Mouse (Mus musculus) kidney, postnatal 4 days (tissue): ENCODE measurements around the gene Ipo8.
A peak's percentile ranks its signal among the peaks of the same experiment; 100 is the strongest.

Experiments
- DNase-seq, 2 experiments: peaks; one replicate each; pipeline ENCODE4 v3.0.0; 2021; ENCODE audit warnings: mixed read lengths in 2 of 2

The Ipo8 gene

GRCm38 (mm10) chr6:148830748-148831727, at the start of gene Ipo8:
TSS of gene Ipo8 (minus strand) at chr6:148831467.
- DNase-seq, result peak; percentile 91 to 95

- no peak for DNase-seq
Measured at GRCm38 (mm10) chr6:148873911-148874310, 42.6 kb upstream of the Ipo8 start.

GRCm38 (mm10) chr6:148845629-148846028, 14.4 kb upstream of the Ipo8 start:
- DNase-seq, result no peak

GRCm38 (mm10) chr6:148841760-148842159, 10.5 kb upstream of the Ipo8 start:
- no peak for DNase-seq

- no peak for DNase-seq
Measured at GRCm38 (mm10) chr6:148838460-148838859, 7.2 kb upstream of the Ipo8 start.

- DNase-seq, result no peak
Measured at GRCm38 (mm10) chr6:148831728-148832121, 458 bp upstream of the Ipo8 start.

- no peak for DNase-seq
Measured at GRCm38 (mm10) chr6:148830355-148830747, 916 bp downstream of the Ipo8 start.

GRCm38 (mm10) chr6:148826119-148826518, 5.1 kb downstream of the Ipo8 start:
- peak in 1 of 2 experiments; percentile 15 for DNase-seq

GRCm38 (mm10) chr6:148818624-148819343, 12.5 kb downstream of the Ipo8 start:
- DNase-seq, result no peak

- DNase-seq, result no peak
Measured at GRCm38 (mm10) chr6:148816751-148817150, 14.5 kb downstream of the Ipo8 start.

- no peak for DNase-seq
Measured at GRCm38 (mm10) chr6:148811117-148811516, 20.1 kb downstream of the Ipo8 start.

- peak in 1 of 2 experiments; percentile 3 for DNase-seq
Measured at GRCm38 (mm10) chr6:148799773-148800172, 31.5 kb downstream of the Ipo8 start.

- no peak for DNase-seq
Measured at GRCm38 (mm10) chr6:148795145-148795544, 36.1 kb downstream of the Ipo8 start.

GRCm38 (mm10) chr6:148789010-148789673, 42.1 kb downstream of the Ipo8 start:
- DNase-seq, result no peak

- no peak for DNase-seq
Measured at GRCm38 (mm10) chr6:148786186-148786585, 45.1 kb downstream of the Ipo8 start.

- DNase-seq, result no peak
Measured at GRCm38 (mm10) chr6:148784418-148784817, 46.8 kb downstream of the Ipo8 start.

GRCm38 (mm10) chr6:148776236-148776635, 55.0 kb downstream of the Ipo8 start:
- no peak for DNase-seq

- DNase-seq, result no peak
Measured at GRCm38 (mm10) chr6:148771423-148771822, 59.8 kb downstream of the Ipo8 start.

GRCm38 (mm10) chr6:148768419-148768818, 62.8 kb downstream of the Ipo8 start:
- DNase-seq, result no peak

- no peak for DNase-seq
Measured at GRCm38 (mm10) chr6:148767228-148767627, 64.0 kb downstream of the Ipo8 start.

- no peak for DNase-seq
Measured at GRCm38 (mm10) chr6:148761967-148762712, 69.1 kb downstream of the Ipo8 start.

- no peak for DNase-seq
Measured at GRCm38 (mm10) chr6:148761475-148761874, 69.8 kb downstream of the Ipo8 start.
